Mouse (Mus musculus): ENCODE data around the gene Riox2. TPM values are rescaled to one million over a fixed set of nuclear protein-coding genes. Genes with fewer than 3 reads are reported as not detected.

The Riox2 gene
- total RNA-seq (2017) = 69.3 and 69.6 TPM in 2 replicates

DNA sequence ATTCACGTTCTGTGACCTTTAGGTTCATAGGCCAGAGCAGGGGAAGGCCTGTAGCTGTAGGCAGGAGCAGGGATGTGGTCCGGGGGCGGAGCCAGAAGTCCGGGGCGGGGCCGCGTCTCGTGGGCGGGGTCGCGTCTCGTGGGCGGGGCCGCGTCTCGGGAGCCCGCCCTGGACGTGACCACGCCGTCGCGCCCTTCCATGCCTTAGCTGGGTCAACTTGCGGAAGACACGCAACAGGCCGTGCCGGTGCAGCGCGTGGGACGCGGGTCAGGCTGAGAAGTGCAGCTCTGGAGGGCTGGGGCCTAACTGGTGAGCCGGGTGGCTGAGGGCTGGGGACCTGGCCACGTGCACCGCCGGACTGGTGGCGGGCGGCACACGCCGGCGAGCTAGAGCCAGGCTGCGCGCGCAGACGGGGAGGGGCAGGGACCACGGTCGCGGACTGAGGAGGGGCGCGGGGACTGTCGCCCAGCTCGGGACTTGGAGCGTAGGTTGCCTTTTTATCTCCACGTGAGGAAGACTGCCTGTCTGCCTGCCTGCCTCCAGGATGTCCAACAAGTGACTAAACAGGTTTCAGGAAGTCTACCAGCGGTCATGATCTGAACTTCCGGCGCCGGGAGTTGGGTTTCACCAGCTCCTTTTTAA lies at the start of gene Riox2:
Gene Riox2 (plus strand): TSS at position 139 of the 642 bp plus-strand sequence.
- ATAC-seq (replicated peaks; ENCODE audit: low read depth, poor library complexity, severe bottlenecking) = peak; percentile 77

DNA sequence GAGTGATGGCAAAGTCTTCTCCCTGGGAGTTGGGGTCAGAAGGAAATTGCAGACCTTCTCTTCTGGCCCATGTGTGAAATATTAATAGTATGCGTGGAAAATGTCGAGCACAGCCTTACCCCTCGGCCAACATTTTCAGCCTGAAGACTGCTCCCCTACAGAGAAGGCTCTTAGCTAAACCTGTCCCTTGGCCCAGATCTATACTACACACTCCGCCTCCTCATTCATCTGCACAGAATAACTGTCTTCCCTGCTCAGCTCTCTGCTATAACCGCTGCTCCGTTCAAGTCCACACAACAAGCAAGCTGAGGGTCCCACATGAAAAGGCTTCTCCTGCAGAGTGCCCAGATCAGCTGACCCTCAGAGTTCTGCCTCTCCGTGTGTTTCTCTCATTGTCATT lies 43.6 kb upstream of the Riox2 start:
- no peak for ATAC-seq (replicated peaks; ENCODE audit: low read depth, poor library complexity, severe bottlenecking)

DNA sequence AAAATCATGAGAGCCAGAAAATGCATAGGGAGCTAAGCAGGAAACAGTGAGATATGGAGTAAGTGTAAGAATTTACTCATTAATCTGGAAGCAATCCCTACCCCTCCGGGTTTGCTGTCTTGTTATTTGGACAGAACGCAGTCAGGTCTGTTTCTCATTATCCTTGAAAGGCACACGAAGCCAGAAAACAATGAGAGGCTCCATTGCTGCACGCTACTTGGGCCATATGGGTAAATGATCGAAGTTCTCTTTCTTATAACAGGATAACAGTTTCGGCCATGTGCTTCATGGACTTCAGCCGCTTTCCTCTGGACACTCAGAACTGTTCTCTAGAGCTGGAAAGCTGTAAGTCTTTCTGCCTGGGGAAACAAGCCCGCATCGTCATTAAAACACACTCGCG lies 38.4 kb upstream of the Riox2 start:
- ATAC-seq (replicated peaks; ENCODE audit: low read depth, poor library complexity, severe bottlenecking) = no peak

DNA sequence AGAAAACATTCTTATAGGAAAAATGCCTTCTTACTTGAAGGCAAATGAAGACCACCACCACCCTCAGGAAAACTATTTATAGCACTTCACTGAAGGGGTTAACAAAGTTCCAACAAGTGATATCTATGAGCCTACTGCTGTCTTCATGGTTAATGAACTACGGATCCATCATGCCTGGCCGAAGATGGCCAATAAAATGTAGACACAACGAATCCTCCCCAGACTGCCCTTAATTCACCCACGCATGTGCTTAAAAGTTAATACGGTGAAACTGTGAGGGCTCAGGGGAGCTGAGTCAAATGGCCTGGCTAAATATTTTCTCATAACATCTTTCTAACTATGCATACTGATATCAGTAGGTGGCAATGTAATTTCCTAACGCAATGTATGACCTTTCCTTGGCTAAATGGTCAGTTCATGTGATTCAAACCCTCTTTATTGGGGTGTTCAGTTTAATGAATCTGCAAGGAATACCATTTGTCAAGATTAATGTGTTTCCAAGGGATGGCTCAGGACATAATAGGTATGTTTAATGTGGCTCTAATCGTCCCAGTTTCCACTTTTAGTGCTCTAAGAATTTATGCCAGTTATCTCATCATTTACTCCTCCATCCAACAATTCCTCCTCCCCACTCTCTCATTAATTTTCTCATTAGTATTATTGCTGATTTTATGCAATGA lies 26.6 kb upstream of the Riox2 start:
- no peak for ATAC-seq (replicated peaks; ENCODE audit: low read depth, poor library complexity, severe bottlenecking)

DNA sequence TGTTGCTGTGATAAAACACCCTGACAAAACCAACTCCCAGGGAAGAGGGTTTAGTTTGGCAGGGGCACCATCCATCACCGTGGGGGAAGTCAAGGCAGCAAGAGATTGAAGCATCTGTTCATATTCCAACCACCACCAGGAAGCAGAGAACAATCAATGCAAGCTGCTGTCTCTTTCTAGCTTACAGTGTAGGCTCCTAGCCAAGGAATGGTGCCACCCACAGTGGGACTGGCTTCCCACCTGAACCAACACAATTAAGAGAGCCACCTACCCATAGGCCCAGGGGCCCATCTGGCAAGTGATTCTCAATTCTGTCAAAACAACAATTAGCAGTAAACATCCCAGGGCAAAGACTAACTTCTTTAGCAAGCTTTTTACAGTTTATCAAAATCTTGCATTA lies 23.4 kb upstream of the Riox2 start:
- no peak for ATAC-seq (replicated peaks; ENCODE audit: low read depth, poor library complexity, severe bottlenecking)

DNA sequence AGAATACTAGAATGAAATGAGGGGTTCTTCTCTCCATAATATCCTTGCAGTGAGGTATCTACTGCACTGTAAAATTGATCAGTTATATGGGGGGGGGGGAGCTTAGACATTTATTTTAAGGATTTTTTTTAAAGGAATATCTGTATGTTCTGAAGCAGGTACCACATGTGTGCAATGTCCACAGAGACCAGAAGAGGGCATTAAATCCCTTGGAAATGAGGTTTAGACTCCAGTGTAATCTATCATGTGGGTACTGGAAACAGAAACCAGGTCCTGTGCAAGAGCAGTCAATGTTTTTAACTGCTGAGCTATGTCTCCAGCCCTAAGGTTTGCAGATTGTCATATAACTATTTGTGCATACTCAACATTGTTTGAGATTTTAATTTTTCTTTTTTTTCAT lies 22.5 kb upstream of the Riox2 start:
- 0 out of 2 replicates have a peak, but pooled peaks have one; percentile 60 for ATAC-seq (replicated peaks; ENCODE audit: low read depth, poor library complexity, severe bottlenecking)

DNA sequence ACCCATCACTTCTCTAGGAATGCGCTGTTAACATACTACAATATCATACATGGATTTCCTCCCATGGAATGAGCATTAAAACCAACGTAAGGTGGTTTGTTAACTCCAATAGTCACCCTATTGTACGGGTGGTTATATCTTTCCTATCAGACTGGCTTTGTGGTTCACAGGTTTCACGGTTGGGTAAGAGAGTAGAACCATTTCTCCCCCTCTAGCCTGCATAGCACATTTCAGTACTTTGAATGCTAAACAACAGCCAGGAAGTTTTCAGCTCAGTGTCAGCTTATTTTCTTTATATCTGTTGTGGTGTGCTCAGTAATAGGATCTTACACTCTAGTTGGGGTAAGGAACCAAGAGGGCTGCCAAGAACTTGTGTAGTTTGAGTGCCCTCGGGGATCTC lies 19.8 kb upstream of the Riox2 start:
- ATAC-seq (replicated peaks; ENCODE audit: low read depth, poor library complexity, severe bottlenecking) = no peak

DNA sequence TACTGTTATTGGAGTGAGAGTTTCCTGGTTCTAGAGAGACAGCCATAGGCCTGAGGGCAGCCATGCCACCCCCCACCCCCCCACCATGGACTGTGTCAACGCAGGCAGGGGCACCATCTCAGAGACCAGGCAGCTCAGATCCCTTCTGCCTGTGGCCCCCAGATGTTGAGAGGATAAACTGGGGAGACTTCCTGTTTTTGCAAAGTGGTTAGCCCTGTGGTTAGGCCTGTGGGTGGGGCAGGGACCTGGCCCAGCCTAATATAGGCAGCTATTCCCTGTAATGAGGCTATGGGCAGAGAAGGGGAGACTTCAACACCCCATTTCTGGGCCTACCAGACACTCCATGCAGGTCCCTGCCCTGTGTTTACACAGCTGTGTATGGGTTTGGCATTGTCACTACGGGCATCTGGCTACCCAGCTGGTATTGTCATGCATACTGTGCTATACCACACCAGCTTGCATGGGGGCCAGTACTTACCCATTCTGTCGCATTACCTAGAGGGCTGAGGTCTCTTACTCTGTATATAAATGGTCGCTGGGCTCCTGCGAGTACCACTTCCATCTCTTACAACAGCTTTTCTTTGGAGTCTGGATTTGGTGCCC lies 12.2 kb upstream of the Riox2 start:
- ATAC-seq (replicated peaks; ENCODE audit: low read depth, poor library complexity, severe bottlenecking) = peak; percentile 97

DNA sequence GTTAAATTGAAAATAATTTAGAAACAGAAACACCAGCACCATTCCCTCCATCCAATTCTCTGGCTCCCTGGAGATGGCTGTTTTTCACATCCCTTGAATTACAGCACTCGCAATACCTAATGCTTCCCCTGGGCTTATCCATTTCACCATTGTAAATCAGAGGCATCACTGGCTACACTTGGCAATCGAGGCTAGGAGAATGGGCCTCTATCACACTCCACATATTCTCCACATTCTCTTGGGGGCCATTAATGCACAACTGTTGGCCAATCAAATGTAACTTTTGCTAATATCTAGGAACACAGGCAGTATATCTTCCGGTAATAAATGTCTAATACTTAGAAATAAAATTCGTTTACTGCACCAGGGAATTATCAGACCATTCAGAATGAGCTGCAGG lies 8.0 kb upstream of the Riox2 start:
- no peak for ATAC-seq (replicated peaks; ENCODE audit: low read depth, poor library complexity, severe bottlenecking)

DNA sequence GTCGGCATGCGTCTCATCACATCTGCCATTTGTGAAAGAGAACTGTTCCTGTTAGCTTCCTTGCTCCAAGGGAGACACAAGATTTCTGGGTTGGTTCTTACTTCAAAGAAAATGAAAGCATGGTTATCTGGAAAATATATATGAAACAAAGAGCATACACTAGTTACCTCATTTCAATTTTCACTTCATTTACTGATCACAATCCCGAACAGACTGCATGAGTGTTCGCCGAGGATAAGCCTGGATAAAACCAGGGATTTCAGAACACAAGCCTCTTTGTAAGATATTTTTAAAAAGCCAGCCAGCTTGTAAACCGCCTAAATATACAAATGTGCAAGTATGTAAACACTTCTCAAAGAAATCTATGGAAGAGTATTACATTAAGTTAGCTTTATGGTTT lies 7.6 kb upstream of the Riox2 start:
- ATAC-seq (replicated peaks; ENCODE audit: low read depth, poor library complexity, severe bottlenecking) = no peak

DNA sequence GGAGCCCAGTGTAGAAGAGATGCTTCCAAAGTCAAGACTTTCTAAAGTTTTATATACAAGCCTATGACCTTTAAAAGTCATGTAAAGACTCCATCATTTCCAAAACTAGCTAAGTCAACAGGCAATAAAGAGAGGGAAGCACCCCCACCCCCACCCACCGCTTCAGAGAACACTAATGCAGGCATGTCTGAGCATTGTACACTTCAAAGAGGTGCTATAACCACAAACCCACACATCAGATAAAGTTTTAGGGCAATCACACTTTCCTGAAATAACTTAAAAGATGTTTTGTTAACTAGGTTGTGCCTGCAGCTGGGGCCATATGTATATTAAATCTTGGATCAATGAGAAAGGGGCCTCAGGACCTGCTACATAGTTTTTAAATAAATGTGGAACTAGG lies 1.7 kb upstream of the Riox2 start:
- ATAC-seq (replicated peaks; ENCODE audit: low read depth, poor library complexity, severe bottlenecking) = no peak

DNA sequence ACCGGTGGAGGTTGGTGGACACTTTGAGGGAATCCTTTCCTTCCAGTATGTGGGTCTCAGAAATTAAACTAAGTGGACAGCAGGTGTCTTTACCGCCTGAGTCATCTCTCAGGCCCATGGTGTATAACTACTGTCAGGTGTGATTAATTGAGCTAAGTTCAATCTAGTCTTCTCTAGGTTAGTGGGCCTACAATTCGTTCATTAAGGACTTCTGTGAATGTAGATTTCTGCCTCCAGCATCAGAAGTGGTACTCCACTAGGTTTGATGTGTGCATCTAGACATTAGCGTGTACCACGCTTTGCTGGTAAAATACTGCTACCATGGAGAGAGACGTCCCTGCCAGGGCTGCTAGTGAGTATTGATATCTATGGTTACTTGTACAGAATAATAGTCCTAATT lies 971 bp downstream of the Riox2 start:
- no peak for ATAC-seq (replicated peaks; ENCODE audit: low read depth, poor library complexity, severe bottlenecking)

DNA sequence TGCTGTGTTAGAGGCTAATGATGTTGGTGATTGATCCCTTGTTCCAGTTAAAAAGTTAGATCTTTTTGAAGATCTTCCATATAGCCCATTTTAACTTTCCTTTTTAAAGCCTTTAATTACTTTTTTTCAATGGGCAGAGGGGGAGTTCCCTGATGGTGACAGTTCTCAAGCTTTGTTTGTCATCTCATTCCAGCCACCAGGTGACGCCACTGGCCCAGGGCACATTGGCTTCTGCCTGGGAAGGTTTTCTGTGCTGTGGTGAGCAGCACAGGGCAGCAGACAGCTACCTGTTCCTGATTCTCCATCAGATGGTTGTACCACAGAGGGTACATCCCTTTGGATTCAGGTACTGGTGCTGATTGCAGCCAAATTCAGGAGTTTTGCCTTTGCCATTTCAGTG lies 3.2 kb downstream of the Riox2 start:
- peak; percentile 70 for ATAC-seq (replicated peaks; ENCODE audit: low read depth, poor library complexity, severe bottlenecking)

DNA sequence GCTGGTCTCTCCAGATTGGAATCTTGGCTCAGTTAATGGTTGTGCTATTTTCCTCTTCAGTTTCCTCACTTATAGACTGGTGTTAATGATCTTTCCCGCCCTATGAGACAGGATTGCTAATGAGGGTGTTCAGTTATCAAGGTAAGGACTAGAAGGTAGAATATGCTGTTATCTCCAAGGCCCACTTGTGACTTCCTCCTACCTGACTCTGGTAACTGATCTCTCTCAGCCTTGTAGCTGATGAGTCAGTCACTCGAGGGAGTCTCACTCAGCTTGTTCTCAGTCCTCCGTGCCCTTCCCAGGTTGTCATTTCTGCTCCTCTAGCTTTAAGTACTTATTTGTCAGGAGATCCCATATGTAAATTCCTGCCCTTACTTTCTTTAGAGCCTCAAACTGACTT lies 6.4 kb downstream of the Riox2 start:
- no peak for ATAC-seq (replicated peaks; ENCODE audit: low read depth, poor library complexity, severe bottlenecking)

DNA sequence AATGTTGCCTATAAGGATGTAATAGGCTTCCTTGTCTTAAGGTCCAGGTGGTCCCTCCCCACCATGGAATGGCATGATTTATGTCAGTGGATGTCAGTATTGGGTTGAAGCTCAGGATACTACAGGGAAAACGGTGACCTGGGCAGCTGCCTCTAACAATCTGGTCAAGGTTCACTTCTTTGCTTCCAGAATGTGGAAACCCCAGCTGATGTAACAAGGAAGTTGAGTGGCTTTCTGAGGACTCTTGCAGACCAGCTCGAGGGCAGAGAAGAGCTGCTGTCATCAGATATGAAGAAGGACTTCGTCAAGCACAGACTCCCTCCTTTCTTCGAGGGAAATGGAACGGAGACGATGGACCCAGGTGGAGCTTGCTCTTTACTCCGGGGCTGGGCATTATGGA lies 15.7 kb downstream of the Riox2 start:
- no peak for ATAC-seq (replicated peaks; ENCODE audit: low read depth, poor library complexity, severe bottlenecking)

DNA sequence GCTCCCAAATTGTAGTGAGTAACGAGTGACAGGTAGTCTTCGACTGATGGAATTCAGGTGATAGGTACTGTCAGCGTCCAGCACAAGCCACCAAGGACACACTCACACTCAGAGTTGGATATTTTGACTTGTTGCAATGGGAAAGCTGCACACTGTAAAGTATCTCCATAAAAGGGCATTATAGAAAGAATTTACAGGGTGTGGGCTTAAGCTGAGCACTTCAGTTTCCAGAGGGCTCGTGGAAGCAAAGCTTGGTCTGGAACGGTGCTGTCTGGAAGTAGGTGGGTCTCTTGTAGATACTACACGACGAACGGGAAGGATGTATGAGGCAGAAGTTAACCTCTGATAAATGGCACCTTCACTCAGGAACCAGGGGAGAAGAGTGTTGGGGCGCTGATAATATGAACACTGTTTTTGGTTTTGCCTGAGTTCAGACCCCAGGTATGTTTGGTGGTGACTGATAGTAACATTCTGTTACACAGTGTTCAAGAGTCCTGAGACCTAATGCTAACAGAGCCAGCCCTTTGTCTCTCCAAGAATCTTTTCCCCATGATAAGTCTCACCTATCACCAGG lies 16.5 kb downstream of the Riox2 start:
- ATAC-seq (replicated peaks; ENCODE audit: low read depth, poor library complexity, severe bottlenecking) = peak; percentile 52; the same call in 1 of the 2 replicates

DNA sequence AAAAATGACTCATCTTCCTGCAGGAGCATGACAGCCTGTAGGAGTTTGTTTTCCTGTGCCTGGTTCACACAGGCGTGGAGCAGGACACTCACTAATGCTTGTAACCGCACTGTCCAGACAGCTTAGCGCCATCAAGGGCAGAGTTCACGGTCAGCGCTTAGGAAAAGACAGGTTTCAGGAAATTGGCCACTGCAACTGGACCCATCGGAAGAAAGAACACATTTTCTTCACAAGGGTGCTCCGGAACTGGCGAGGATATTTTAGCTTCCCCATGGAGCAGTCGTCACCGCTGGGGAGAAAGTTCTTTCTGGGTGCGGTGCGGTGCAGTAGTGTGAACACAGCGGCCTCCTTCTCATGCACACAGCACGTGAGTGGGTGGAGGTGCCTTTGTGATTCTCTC lies 21.6 kb downstream of the Riox2 start:
- ATAC-seq (replicated peaks; ENCODE audit: low read depth, poor library complexity, severe bottlenecking) = no peak

DNA sequence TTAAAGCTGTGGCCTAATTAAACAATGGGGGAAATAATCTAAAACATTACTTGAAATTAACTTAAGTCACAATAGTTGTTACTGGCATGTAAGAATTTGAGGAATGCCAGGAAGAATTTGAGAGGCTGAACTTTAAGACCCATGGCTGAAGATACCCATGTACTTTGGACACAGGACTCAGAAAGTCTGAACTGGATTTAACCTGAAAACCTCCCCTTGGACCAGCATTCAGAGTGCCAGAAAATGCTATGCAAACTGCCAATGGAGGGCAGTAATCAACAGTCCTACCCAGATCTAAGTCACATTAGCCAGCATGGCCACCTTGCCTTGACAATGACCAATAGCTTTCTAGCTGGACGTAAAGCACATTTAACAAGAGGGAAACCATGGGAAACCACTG lies 26.4 kb downstream of the Riox2 start:
- no peak for ATAC-seq (replicated peaks; ENCODE audit: low read depth, poor library complexity, severe bottlenecking)

DNA sequence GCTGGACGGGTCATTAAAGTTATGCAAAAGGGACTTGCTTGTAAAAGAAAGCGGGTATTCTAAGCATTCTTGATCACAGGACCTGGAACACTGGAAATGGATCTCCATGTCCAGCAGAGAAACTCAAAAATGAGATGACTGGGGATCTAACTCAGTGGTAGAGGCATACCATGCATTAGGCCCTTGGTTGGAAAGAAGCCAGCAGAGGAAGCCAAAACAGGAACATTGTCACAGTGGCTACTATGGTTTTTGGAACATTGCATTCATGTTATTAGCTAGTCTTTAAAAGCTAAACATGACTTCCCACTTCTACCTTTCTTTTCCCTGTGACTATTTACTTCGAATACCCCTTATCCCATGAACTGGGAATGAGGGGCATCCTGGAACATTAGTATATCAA lies 27.6 kb downstream of the Riox2 start:
- 0 out of 2 replicates have a peak, but pooled peaks have one; percentile 29 for ATAC-seq (replicated peaks; ENCODE audit: low read depth, poor library complexity, severe bottlenecking)

DNA sequence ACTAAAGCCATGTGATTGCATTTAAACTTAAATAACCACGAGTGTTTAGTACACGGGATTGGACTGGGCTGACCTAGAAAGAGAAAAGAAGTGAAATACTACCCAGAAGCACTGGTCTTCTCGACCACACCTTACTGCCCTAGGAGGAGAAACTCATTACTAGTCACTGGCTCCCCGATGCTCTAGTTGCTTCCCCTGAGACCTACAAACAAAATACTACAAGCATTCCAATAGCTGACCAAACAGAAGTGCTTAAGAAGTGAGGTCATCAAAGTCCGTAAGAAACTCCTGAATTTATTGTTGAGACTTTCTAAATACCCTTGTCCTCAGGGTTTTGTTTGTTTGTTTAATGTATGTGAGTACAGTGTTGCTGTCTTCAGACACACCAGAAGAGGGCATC lies 38.3 kb downstream of the Riox2 start:
- no peak for ATAC-seq (replicated peaks; ENCODE audit: low read depth, poor library complexity, severe bottlenecking)

DNA sequence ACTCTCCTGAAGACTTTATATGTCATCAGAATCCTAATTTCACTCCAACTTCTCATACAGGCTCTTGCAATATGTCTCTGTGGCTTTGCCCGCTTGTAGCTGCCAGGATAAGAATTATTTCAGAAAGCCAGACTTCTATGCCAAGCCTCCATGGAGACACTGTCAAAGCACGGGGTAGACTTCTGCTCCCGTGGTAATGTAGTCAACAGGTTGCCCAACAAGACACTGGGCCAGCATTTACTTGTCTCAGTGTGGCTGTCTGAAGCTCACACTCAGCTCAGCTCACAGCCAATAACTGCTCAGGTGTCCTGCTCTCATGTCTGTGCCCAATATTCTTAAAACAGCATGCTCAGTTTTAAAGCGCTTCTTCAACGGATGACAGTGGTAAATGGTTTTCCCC lies 43.6 kb downstream of the Riox2 start:
- ATAC-seq (replicated peaks; ENCODE audit: low read depth, poor library complexity, severe bottlenecking) = no peak

Measured in common myeloid progenitor, adult 5-6 weeks (primary cell).